Mouse (Mus musculus) forebrain, embryonic 13.5 days (tissue): ENCODE results near the gene Itga11. TPM values are rescaled to one million over a fixed set of nuclear protein-coding genes. Genes with fewer than 3 reads are reported as not detected.

Experiments
- ATAC-seq: fragments of 200-750 bp; cut with Nextera tagmentation; 2 replicates; pipeline ENCODE4 v1.8.0; 2017
- H3K27ac ChIP-seq: fragments of 300-500 bp; sonication (generic); 2 replicates; pipeline ENCODE4 v1.5.1; 2015; ENCODE audit warnings: inconsistent platforms, mild to moderate bottlenecking, moderate library complexity
- H3K27me3 ChIP-seq: fragments of 300-500 bp; sonication (generic); 2 replicates; pipeline ENCODE4 v1.6.1; 2015; ENCODE audit warnings: mild to moderate bottlenecking, inconsistent platforms
- H3K36me3 ChIP-seq: fragments of 300-500 bp; sonication (generic); 2 replicates; pipeline ENCODE4 v1.6.1; 2015; ENCODE audit warnings: mild to moderate bottlenecking, inconsistent platforms; ENCODE audit not compliant: poor library complexity, severe bottlenecking
- H3K4me1 ChIP-seq: fragments of 300-500 bp; sonication (generic); 2 replicates; pipeline ENCODE4 v1.6.1; 2015; ENCODE audit warnings: inconsistent platforms
- H3K4me2 ChIP-seq: fragments of 300-500 bp; sonication (generic); 2 replicates; pipeline ENCODE4 v1.6.1; 2015; ENCODE audit warnings: inconsistent platforms, mild to moderate bottlenecking, moderate library complexity
- H3K4me3 ChIP-seq: fragments of 300-500 bp; sonication (generic); 2 replicates; pipeline ENCODE4 v1.5.1; 2015; ENCODE audit warnings: mild to moderate bottlenecking, inconsistent platforms
- H3K9ac ChIP-seq: fragments of 300-500 bp; sonication (generic); 2 replicates; pipeline ENCODE4 v1.6.1; 2015; ENCODE audit warnings: mild to moderate bottlenecking, inconsistent platforms
- H3K9me3 ChIP-seq: fragments of 300-500 bp; sonication (generic); replicated peaks from 2 replicates; pipeline ENCODE4 v1.6.1; 2016; ENCODE audit warnings: inconsistent platforms
- WGBS: fragments of 180-500 bp; shearing (Covaris S2); methylation state at CpG from one replicate; pipeline ENCODE4 v1.1.7; 2015; 5-methylcytosine and 5-hydroxymethylcytosine counted together
- polyA plus RNA-seq: library from polyadenylated mRNA; unstranded; fragments of >200 nt; fragmentation: Nextera tagmentation; extraction: Ambion mirVana; gene quantifications from 2 replicates; pipeline ENCODE4 v1.2.1, GENCODE M21; 2015

Itga11 gene
- polyA plus RNA-seq, 1 experiment from 2014 or later = 1.1 TPM

GRCm38 (mm10) chr9:62827939-62828652, 150.5 kb downstream of the Itga11 start:
- H3K4me3 ChIP-seq = peak overlapping the region; percentile 43
- peaks cover 21% of the 10 kb centered on the region for H3K4me1 ChIP-seq
- H3K9me3 ChIP-seq = no peaks in the 10 kb centered on the region
- H3K36me3 ChIP-seq = no peaks in the 10 kb centered on the region
- 4% methylated on average over 24 of the region's 24 CpGs for WGBS
- H3K9ac ChIP-seq = no peak overlapping the region; the same call in 1 of the 2 replicates
- peak; percentile 50 for ATAC-seq
- peak overlapping the region; percentile 55 for H3K4me2 ChIP-seq
- H3K27me3 ChIP-seq = no peaks in the 10 kb centered on the region
- peak overlapping the region; percentile 41 for H3K27ac ChIP-seq

- Histone ChIP-seq H3K4me2 (peak overlapping the region; percentile 55), H3K9me3 (no peaks in the 10 kb centered on the region), H3K27me3 (no peaks in the 10 kb centered on the region), H3K9ac (0 out of 2 replicates have a peak overlapping the region, but pooled peaks have one; percentile 13), H3K36me3 (no peaks in the 10 kb centered on the region), H3K27ac (peak overlapping the region; percentile 41; the same call in 1 of the 2 replicates), H3K4me1 (peaks cover 21% of the 10 kb centered on the region), H3K4me3 (peak overlapping the region; percentile 43)
- WGBS = under 1% methylated on average over 23 of the region's 23 CpGs
- ATAC-seq = peak; percentile 91
Measured at GRCm38 (mm10) chr9:62828662-62829086, 151.0 kb downstream of the Itga11 start.

- H3K27me3 ChIP-seq = no peaks in the 10 kb centered on the region
- 75% methylated on average over 6 of the region's 6 CpGs for WGBS
- H3K4me1 ChIP-seq = peaks cover 21% of the 10 kb centered on the region
- H3K27ac ChIP-seq = no peak overlapping the region
- no peak overlapping the region for H3K9ac ChIP-seq
- ATAC-seq = no peak
- H3K4me2 ChIP-seq = no peak overlapping the region
- H3K9me3 ChIP-seq = no peaks in the 10 kb centered on the region
- H3K4me3 ChIP-seq = no peak overlapping the region
- no peaks in the 10 kb centered on the region for H3K36me3 ChIP-seq
Measured at GRCm38 (mm10) chr9:62829877-62830276, 152.3 kb downstream of the Itga11 start.

Other genes with a start within 250 kb of the Itga11 start
- 35.5 and 37.0 TPM in 2 replicates for gene Coro2b, start 140.8 kb upstream of the Itga11 start, polyA plus RNA-seq
- gene Fem1b, start 134.1 kb downstream of the Itga11 start, polyA plus RNA-seq = 36.6 and 40.8 TPM in 2 replicates
- 6.9 and 8.0 TPM in 2 replicates for gene Cln6, start 161.0 kb downstream of the Itga11 start, polyA plus RNA-seq
- gene Calml4, start 180.3 kb downstream of the Itga11 start, polyA plus RNA-seq = 6.5 and 8.6 TPM in 2 replicates